Mouse (Mus musculus): ENCODE results near the gene BC049352.

- TF ChIP-seq CTCF (IDR thresholded peaks at IDR 0.05) (no peak), EP300 (IDR thresholded peaks at IDR 0.05; ENCODE audit: insufficient read depth, low read depth, low read length) (no peak)
Measured at GRCm38 (mm10) chr9:45254605-45255004, 72.8 kb downstream of the BC049352 start.

All from heart, adult 2 months (tissue).